Mouse (Mus musculus): ENCODE measurements around the gene Bcat2. TPM values are rescaled to one million over a fixed set of nuclear protein-coding genes. Genes with fewer than 3 reads are reported as not detected.

Bcat2 gene
- polyA plus RNA-seq, 1 experiment = 54.1 TPM

DNA sequence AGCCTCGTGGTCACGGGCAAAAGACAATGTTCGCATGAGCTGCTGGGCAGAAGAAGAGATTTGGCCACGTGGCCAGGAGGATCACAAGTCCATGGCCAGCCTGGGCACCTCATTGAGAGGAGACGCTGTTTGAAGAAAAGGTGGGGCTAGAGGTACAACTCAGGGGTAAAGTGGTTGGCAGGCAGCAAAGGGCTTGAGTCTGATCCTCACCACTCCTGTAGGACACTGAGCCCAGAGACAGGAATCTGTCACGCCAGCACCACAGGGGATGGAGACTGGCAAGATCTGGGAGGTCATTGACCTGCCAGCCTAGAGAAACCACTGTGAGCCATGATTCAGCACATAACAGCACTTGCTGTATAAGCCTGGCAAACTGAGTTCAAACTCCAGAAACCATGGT is 27.6 kb downstream of the Bcat2 start:
- Histone ChIP-seq H3K79me2 (ENCODE audit: control insufficient read depth, insufficient read depth) (no peaks in the 10 kb centered on the region), H3K4me2 (ENCODE audit: low read depth) (no peak overlapping the region), H3K36me3 (ENCODE audit: control insufficient read depth, insufficient read depth) (no peaks in the 10 kb centered on the region), H3K27me3 (ENCODE audit: control insufficient read depth, insufficient read depth, insufficient read length) (no peaks in the 10 kb centered on the region), H3K4me3 (no peak overlapping the region), H3ac (ENCODE audit: control insufficient read depth, insufficient read length) (no peak overlapping the region)
- no peak for TF ChIP-seq CEBPB (IDR thresholded peaks at IDR 0.05; ENCODE audit: insufficient read depth, poor library complexity, severe bottlenecking)
- no peak for TF ChIP-seq TCF3 (IDR thresholded peaks at IDR 0.05; ENCODE audit: insufficient read length, low read depth)
- no peak for TF ChIP-seq POLR2A (IDR thresholded peaks at IDR 0.05; ENCODE audit: insufficient read length, low read depth)
- TF ChIP-seq USF1 (IDR thresholded peaks at IDR 0.05; ENCODE audit: low read depth) = no peak
- TF ChIP-seq SRF (IDR thresholded peaks at IDR 0.05; ENCODE audit: control insufficient read depth, insufficient read length, low read depth) = no peak
- TF ChIP-seq E2F4 (IDR thresholded peaks at IDR 0.05; ENCODE audit: insufficient read depth) = no peak
- TF ChIP-seq MYOD1 (IDR thresholded peaks at IDR 0.05; ENCODE audit: control insufficient read depth in 1 of 3, insufficient read length in 2 of 3, low read depth in 2 of 3) = no peak
- TF ChIP-seq MYOG (IDR thresholded peaks at IDR 0.05; ENCODE audit: control insufficient read depth in 1 of 3, insufficient read depth in 1 of 3, insufficient read length in 2 of 3, low read depth in 2 of 3) = no peak
- TF ChIP-seq REST (IDR thresholded peaks at IDR 0.05; ENCODE audit: insufficient read depth, insufficient read length) = no peak
- TF ChIP-seq MAX (IDR thresholded peaks at IDR 0.05; ENCODE audit: low read depth) = no peak
- no peak for TF ChIP-seq POLR2AphosphoS2 (IDR thresholded peaks at IDR 0.05; ENCODE audit: insufficient read length, low read depth)
- no peak for TF ChIP-seq TCF12 (IDR thresholded peaks at IDR 0.05; ENCODE audit: insufficient read depth, poor library complexity, severe bottlenecking)

DNA sequence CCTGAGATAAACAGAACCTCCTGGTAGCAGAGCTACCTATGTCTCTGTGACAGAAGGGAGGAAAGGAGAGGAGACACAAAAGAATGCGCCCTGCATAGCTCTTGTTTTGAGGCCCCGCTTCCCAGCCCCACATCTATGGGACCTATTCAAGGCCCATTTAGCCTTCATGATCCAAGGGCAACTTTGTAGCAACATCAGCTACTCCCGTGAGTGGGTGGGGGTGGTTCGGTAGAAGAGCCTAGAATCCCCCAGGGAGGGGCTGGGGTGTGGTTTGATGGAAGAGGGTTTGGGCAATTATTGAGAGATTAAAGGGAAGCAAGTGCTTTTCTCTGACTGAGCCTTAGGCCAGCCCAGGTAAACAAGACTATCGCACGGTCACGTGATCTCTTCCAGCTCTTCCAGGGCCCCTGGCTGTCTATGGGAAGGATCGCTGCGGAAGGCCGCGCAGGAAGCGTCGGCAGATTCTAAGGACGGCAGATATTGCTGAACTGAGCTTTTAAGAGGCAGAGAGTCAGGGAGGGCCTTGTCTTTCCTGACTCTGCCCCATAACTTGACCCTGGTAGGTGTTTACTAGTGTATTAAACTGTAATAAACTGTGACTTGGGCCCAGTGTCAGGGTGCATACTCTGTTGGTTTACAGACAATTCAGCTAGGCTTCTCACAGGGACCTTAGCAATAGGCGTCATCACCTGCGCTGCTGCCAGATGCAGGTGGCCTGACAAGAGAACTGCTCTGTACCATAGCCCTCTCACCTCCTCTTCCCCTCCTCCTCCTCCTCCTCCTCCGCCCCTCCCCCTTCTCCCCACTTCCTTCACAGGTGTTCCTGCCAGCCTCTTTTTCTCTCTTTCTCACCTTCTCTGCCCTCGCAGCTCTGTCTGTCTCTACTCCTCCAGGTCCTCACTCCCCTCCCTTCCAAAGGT is 29.3 kb downstream of the Bcat2 start:
- no peaks in the 10 kb centered on the region for H3K27me3 ChIP-seq (ENCODE audit: control insufficient read depth, insufficient read depth, insufficient read length)
- no peak overlapping the region for H3K4me3 ChIP-seq
- TF ChIP-seq CEBPB (IDR thresholded peaks at IDR 0.05; ENCODE audit: insufficient read depth, poor library complexity, severe bottlenecking) (no peak), REST (IDR thresholded peaks at IDR 0.05; ENCODE audit: insufficient read depth, insufficient read length) (no peak), POLR2A (IDR thresholded peaks at IDR 0.05; ENCODE audit: insufficient read length, low read depth) (no peak), SRF (IDR thresholded peaks at IDR 0.05; ENCODE audit: control insufficient read depth, insufficient read length, low read depth) (no peak)
- H3ac ChIP-seq (ENCODE audit: control insufficient read depth, insufficient read length) = no peak overlapping the region
- H3K36me3 ChIP-seq (ENCODE audit: control insufficient read depth, insufficient read depth) = no peaks in the 10 kb centered on the region
- H3K4me2 ChIP-seq (ENCODE audit: low read depth) = no peak overlapping the region
- no peaks in the 10 kb centered on the region for H3K79me2 ChIP-seq (ENCODE audit: control insufficient read depth, insufficient read depth)

DNA sequence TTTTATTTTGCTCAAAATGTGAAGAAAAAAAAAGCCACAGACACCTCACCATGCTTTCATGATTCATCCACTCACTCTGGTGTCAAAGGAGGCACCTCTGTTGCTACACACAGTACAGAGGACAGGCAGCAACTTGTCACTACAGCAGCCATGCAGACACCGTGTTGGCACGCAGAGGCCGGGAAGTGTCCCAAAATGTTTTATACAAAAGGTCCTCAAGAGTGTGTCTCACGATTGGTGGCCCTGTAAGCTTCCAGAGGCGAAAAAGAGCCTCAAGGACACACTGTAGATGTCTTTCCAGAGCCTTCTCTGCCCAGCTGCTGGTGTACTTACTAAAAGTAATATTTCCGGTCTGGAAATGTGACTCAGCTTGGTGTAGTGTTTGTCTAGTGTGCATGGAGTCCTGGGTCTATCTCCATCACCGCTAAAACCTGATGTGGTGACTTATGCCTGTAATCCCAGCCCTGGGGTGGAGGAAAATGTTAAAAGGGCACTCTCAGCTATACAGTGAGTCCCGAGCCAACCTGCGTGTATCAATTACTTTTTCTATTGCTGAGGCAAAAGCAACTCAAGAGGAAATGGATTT is 35.8 kb downstream of the Bcat2 start:
- no peak overlapping the region for H3ac ChIP-seq (ENCODE audit: control insufficient read depth, insufficient read length)
- H3K36me3 ChIP-seq (ENCODE audit: control insufficient read depth, insufficient read depth) = no peaks in the 10 kb centered on the region
- H3K4me3 ChIP-seq = no peak overlapping the region
- TF ChIP-seq REST (IDR thresholded peaks at IDR 0.05; ENCODE audit: insufficient read depth, insufficient read length) (no peak), MAX (IDR thresholded peaks at IDR 0.05; ENCODE audit: low read depth) (no peak), USF1 (IDR thresholded peaks at IDR 0.05; ENCODE audit: low read depth) (no peak), CEBPB (IDR thresholded peaks at IDR 0.05; ENCODE audit: insufficient read depth, poor library complexity, severe bottlenecking) (no peak), SRF (IDR thresholded peaks at IDR 0.05; ENCODE audit: control insufficient read depth, insufficient read length, low read depth) (no peak), E2F4 (IDR thresholded peaks at IDR 0.05; ENCODE audit: insufficient read depth) (no peak), MYOG (IDR thresholded peaks at IDR 0.05; ENCODE audit: control insufficient read depth in 1 of 3, insufficient read depth in 1 of 3, insufficient read length in 2 of 3, low read depth in 2 of 3) (no peak), TCF12 (IDR thresholded peaks at IDR 0.05; ENCODE audit: insufficient read depth, poor library complexity, severe bottlenecking) (no peak)
- H3K4me2 ChIP-seq (ENCODE audit: low read depth) = no peak overlapping the region
- H3K79me2 ChIP-seq (ENCODE audit: control insufficient read depth, insufficient read depth) = no peaks in the 10 kb centered on the region
- H3K27me3 ChIP-seq (ENCODE audit: control insufficient read depth, insufficient read depth, insufficient read length) = no peaks in the 10 kb centered on the region

DNA sequence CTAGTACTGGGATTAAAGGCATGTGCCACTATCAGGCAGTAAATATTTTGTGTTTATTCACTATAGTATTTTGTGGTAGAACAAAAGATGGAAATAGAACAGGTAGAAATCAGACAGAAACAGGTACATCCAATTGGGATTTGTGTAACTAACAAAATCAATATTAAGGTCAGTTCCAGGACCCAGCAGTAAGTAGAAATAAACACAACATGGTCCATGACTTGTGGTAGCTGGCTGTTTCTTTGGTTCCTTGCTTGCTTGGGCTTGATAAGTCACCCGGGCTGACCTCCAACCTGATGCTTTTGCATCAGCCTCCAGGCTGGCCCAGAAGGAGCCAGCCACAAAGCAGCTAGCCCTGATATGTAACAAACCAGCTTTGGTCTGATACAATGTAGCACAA is 39.6 kb downstream of the Bcat2 start:
- no peaks in the 10 kb centered on the region for H3K27me3 ChIP-seq (ENCODE audit: control insufficient read depth, insufficient read depth, insufficient read length)
- H3K36me3 ChIP-seq (ENCODE audit: control insufficient read depth, insufficient read depth) = no peaks in the 10 kb centered on the region
- no peaks in the 10 kb centered on the region for H3K79me2 ChIP-seq (ENCODE audit: control insufficient read depth, insufficient read depth)
- no peak for TF ChIP-seq TCF12 (IDR thresholded peaks at IDR 0.05; ENCODE audit: insufficient read depth, poor library complexity, severe bottlenecking)
- no peak for TF ChIP-seq MYOG (IDR thresholded peaks at IDR 0.05; ENCODE audit: control insufficient read depth in 1 of 3, insufficient read depth in 1 of 3, insufficient read length in 2 of 3, low read depth in 2 of 3)
- TF ChIP-seq E2F4 (IDR thresholded peaks at IDR 0.05; ENCODE audit: insufficient read depth) = no peak
- no peak for TF ChIP-seq CEBPB (IDR thresholded peaks at IDR 0.05; ENCODE audit: insufficient read depth, poor library complexity, severe bottlenecking)
- no peak for TF ChIP-seq USF1 (IDR thresholded peaks at IDR 0.05; ENCODE audit: low read depth)
- no peak for TF ChIP-seq MAX (IDR thresholded peaks at IDR 0.05; ENCODE audit: low read depth)
- no peak for TF ChIP-seq SRF (IDR thresholded peaks at IDR 0.05; ENCODE audit: control insufficient read depth, insufficient read length, low read depth)
- TF ChIP-seq REST (IDR thresholded peaks at IDR 0.05; ENCODE audit: insufficient read depth, insufficient read length) = no peak
- TF ChIP-seq POLR2A (IDR thresholded peaks at IDR 0.05; ENCODE audit: insufficient read length, low read depth) = no peak
- no peak for TF ChIP-seq MYOD1 (IDR thresholded peaks at IDR 0.05; ENCODE audit: control insufficient read depth in 1 of 3, insufficient read length in 2 of 3, low read depth in 2 of 3)
- no peak for TF ChIP-seq TCF3 (IDR thresholded peaks at IDR 0.05; ENCODE audit: insufficient read length, low read depth)
- TF ChIP-seq POLR2AphosphoS2 (IDR thresholded peaks at IDR 0.05; ENCODE audit: insufficient read length, low read depth) = no peak
- H3ac ChIP-seq (ENCODE audit: control insufficient read depth, insufficient read length) = no peak overlapping the region
- H3K4me2 ChIP-seq (ENCODE audit: low read depth) = no peak overlapping the region
- H3K4me3 ChIP-seq = no peak overlapping the region

Measured in myocyte (in vitro differentiated cells).